Mouse (Mus musculus): ENCODE data around the gene Foxj1.

Foxj1 gene

DNA sequence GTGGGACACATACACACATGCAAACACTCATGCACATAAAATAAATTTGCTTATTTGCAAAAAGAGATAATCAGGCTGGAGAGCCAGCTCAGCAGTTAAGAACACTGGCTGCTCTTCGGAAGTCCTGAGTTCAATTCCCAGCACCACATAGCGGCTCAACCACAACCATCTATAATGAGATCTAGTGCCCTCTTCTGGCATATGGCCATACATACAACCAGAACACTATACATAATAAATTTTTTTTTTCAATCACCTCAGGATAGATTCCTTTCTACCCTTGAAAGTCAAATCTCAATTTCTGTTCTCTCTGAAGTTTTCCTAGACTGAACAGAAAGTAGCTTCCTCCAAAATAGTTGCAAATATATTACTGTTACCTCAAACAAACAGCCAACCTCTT is 29.8 kb downstream of the Foxj1 start:
- no peak for DNase-seq (ENCODE audit: low spot score)

DNA sequence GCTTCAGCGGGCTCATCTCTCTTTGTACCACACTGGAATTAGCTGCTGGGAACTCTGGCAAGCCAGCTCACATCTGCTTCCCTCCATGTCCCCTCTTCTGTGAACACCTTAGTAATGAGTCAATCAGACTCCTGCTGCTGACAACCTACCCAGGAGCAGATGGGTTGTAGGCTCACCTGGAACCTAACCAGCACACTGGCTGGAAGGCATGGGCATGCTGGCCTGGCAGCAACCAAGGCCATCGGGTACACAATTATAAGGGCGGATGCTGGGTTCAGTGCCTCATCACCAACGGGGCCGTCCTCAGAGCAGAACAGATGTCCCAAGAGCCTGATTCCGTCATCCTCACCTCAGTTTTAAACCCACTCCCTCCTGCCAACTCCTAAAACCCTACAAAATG is 36.6 kb downstream of the Foxj1 start:
- DNase-seq (ENCODE audit: low spot score): no peak

DNA sequence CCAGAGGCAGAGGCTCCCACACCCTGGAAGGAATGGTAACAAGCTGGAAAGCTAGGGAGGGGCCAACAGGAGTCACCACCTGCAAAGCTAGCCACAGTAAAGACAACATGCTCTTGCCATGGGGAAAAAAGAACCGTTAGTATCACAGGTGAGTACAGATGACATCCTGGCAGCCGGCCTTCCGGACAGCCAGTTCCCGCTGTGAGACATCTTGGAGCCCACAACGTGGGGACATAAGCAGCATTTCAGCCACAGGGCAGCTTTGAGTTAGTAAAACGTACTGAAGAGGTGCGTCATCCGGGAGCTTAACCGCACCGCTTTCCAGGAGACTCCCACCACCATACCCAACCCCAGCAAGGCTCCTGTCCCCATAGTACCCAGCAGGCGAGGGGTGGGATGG is 37.0 kb downstream of the Foxj1 start:
- no peak for DNase-seq (ENCODE audit: low spot score)

DNA sequence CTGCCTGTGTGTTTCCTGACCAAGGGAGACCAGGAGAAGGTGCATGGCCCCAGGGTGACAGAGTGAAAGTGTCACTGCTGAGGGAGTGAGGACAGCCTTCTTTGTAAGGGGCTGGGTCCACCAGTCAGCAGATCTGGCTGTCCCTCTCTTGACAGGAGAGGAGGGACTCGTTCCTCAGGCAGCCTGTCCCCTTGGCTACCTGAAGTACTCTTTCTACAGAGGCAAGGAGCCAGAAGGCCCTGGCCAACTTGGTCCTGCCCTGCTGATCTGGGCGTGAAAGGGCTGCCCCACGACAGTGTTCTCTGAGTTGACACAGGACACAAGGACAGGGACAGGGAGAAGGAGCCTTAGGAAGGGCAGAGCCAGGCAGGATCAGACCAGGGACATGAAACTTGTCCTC is 38.2 kb downstream of the Foxj1 start:
- DNase-seq (ENCODE audit: low spot score): no peak

DNA sequence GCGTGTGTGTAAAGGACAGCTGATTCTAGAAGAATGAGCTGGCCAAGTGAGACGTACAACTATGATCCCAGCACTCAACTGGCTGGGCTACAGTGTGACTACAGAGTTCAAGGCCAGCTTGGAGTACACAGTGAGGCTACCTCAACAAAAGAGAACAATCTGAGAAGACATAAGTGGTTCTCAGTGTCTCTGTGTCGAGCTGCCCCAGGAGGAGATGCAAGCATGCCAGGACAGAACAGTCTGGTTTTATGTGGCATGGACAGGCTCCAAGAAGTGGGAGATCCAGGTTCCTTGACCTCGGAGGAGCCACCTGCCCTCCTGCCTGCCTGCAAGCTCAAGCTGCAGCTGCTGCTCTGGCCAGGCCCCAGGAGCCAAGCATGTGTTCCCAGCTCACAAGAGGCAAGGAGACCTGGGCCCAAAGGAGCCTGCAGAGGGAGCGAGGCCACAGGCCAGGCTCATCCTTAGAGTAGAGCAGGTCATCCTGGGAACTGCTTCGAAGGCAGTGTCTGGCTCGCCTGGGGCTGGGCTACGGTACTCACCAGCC is 38.9 kb downstream of the Foxj1 start:
- DNase-seq (ENCODE audit: low spot score): no peak

DNA sequence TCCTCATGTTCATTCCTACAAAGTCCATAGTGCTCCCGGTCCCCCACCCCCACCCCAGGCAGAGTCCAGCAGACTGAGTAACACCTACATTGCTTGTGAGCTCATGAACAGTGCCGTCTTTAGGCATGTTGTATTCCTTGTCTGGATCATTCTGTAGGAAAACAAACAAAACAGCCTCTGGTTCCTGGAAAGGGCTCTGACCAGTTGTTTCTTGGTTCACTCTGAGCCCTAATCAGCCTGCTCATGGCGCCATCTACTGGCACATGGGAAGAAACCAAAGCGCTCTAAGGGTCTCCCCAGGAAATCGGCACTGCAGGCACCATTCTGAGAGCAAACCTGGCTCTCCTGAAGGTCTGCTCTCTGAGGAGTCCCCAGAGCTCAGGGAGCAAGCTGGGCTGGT is 40.9 kb downstream of the Foxj1 start:
- DNase-seq (ENCODE audit: low spot score): peak; percentile 45

DNA sequence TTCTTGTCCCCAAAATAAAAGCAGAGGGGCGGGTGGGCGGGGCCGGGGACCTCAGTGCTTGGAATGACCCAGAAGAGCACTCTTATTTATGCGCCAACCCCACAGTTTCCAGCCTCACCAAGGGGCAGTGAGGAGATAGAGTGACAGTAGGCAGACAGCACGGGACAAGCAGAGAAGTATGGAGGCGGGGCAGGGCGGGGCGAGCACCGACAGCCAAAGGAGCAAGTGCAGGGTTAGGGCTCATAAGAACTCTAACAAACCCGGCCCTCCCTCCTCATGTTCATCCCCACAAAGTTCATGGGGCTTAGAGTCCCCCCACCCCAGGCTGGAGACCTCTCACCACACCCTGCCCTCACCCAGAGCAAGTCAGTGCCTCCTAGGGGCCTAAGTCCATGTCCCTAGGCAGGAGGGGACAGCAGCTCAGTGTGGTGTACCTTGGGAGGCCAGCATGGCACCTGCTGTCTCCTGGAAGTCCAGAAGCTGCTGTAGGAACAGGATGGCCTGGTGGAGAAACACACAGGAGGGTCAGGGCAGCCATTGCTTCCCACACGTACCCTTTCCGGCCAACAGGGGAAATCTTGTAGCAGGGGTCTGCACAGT is 41.6 kb downstream of the Foxj1 start:
- no peak for DNase-seq (ENCODE audit: low spot score)

DNA sequence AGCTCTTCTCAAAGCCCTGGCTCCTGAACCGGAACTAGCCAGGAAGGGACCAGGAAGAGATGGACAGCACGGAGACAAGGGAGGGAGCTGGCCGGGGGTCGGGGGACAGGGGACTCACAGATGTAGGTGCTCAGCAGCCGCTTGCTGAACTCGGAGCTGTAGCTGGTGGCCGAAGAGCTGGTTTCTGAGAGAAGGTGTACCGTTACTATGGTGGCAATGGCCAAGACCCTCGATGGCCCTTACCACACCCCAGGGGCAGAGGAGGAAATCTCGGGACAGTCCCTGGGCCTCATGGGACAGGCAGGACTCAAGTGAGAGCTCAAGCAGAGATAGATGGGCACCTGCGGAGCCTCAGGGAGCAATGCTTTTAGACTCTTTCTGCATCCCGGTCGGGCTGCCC is 42.8 kb downstream of the Foxj1 start:
- DNase-seq (ENCODE audit: low spot score): no peak

DNA sequence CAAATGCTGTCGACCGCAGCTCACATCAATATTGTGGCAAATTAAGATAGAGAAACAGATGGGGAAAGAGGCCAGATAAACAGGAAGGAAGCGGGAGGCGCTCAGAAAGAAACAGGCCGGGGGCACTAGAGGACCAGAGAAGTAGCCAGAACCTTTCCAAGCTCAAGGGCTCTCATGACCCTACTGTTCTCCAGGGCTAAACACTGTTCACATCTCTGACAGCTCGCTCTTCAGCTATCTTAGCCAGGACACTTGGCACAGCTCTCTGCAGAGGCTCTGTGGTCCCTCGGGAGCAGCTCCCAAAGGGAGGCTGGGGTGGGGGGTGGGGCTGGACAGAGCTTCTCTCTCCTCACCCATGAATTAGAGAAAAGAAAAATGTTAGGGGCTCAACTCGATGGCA is 44.6 kb downstream of the Foxj1 start:
- DNase-seq (ENCODE audit: low spot score): no peak

DNA sequence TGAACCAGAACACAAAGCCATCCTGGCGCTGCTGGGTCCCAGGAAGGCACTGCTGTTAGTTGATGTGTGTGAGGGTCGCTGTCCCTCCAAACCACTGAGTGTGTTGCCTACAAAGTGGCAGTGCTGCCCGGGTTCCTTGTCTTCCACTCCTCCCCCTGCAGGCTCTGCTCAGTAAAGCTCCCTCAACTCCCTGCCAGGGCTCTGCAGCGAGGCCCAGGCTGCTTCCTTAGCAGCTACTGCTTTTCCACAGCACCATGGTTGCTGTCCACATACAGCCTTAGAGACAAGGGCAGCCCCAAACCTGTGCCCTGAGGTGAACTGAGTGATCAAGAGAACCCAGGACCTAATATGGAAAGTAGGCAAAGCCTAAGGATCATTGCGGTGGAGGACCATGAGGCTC is 47.8 kb downstream of the Foxj1 start:
- no peak for DNase-seq (ENCODE audit: low spot score)

DNA sequence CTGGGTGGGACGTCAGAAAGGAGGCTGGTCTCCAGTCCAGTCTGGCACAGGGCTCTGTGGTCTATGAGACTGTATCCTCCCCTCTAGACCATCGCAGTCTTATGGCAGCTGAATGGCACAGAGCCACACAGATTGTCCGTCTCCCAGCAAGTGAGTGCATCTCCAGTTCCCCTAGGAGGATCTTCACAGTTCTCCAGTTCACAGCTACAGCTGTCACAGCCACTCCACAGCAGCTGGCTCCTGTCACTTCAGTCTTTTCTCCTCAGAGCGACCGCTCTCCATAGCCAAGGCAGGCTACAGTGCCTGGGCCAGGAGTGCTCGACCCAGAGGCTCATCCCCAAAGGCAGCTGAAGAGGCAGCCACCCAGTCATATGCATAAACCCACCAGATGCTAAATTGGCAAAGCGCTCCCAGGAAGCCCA is 49.4 kb downstream of the Foxj1 start:
- no peak for DNase-seq (ENCODE audit: low spot score)

DNA sequence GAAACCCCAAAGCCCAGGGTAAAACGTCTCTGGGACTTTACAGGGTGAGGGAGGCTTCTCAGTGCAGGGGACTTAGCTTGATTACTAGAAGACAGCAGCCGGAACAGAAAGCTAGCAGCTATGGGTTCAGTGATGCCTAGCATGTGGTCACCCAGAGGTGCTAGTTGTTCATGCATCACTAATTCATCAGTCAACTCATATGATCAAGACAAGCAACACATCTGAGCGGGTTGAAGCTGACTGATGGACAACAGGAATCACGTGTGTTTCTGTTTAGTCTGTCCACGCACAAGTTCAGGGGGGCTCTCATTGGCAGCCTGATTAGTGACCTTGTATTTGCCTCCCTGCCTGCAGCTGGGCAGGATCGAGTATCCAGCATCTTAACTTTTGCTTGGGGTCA is 51.2 kb downstream of the Foxj1 start:
- no peak for DNase-seq (ENCODE audit: low spot score)

DNA sequence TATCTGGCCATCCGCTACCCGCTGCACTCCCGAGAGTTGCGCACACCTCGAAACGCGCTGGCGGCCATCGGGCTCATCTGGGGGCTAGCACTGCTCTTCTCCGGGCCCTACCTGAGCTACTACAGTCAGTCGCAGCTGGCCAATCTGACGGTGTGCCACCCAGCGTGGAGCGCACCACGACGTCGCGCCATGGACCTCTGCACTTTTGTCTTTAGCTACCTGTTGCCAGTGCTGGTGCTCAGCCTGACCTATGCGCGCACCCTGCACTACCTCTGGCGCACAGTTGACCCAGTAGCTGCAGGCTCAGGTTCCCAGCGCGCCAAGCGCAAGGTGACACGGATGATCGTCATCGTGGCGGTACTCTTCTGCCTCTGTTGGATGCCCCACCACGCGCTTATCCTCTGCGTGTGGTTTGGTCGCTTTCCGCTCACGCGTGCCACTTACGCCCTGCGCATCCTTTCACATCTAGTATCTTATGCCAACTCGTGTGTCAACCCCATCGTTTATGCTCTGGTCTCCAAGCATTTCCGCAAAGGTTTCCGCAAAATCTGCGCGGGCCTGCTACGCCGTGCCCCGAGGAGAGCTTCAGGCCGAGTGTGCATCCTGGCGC is 52.2 kb downstream of the Foxj1 start:
- no peak for DNase-seq (ENCODE audit: low spot score)

DNA sequence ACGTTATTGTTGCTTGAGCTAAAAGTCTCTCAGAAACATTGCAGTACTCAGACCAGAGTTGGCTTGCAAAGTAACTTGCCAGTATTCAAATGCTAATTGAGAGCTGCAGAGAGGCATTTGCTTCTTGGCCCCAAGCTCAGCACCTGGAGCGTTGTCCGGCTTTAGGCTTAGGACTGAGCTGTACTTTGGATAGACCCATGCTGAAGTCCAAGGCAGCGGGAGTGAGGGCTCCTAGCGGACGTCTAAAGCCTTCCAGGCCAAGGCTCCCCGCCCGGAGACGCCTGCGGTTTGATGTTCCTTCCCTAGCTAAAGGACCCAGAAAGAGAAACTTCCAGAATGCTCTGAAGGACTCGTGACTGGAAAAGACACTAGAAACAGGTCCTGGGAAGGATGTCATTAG is 53.1 kb downstream of the Foxj1 start:
- no peak for DNase-seq (ENCODE audit: low spot score)

DNA sequence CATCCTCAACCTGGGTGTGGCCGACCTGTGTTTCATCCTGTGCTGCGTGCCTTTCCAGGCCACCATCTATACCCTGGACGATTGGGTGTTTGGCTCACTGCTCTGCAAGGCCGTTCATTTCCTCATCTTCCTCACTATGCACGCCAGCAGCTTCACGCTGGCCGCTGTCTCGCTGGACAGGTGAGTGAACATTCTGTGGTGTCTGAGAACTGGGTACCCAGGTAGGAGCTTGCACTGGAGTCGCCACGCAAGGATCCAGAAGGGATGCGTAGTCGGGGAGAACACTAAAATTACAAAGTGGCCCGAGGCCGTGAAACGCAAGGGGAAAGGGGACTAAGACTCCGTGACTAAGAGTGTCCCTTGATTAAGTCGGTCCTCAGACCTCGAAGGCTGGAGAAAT is 53.5 kb downstream of the Foxj1 start:
- no peak for DNase-seq (ENCODE audit: low spot score)

DNA sequence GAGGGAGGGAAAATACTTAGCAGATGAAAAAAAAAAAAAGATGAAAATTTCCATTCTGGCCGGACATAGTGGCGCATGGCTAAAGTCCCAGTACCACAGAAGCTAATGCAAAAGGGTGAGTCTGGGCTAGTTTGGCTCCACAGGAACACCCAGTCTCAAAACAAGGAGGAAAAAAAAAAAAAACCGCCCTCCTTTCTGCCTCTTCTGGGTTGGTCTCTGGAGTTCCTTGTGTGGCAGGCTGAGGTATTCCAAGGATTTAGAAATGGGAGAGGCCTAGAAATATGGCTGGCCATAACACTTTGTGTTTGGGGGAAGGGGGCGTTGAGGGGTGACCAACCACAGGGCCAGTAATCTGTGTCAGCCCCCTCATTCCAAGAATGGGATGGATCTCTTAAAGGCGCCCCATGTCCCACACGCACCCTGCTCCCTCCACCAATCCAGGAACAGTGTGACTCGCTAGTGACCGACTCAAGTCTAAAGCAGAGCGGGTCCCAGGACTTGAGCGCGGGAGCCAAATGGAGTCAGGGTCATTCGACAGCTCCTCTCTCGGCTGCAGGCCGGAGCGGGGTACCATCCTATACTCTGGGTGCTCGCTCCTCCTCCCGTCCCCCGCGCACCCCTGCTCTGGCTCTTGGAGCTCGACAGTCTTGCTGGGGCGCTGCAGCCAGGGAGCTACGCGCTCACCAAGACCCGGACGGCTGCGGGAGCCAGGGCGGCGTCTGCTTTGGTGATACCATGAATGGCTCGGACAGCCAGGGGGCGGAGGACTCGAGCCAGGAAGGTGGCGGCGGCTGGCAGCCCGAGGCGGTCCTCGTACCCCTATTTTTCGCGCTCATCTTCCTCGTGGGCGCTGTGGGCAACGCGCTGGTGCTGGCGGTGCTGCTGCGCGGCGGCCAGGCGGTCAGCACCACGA is 54.2 kb downstream of the Foxj1 start, which contains the start of gene Galr2:
Gene Galr2 (plus strand): TSS at position 189 of the 913 bp plus-strand sequence.
- DNase-seq (ENCODE audit: low spot score): no peak

All from ovary, postnatal 36 days (tissue).